ENCODE assay signal across 20 mouse cellular contexts in the genomic region with DNA sequence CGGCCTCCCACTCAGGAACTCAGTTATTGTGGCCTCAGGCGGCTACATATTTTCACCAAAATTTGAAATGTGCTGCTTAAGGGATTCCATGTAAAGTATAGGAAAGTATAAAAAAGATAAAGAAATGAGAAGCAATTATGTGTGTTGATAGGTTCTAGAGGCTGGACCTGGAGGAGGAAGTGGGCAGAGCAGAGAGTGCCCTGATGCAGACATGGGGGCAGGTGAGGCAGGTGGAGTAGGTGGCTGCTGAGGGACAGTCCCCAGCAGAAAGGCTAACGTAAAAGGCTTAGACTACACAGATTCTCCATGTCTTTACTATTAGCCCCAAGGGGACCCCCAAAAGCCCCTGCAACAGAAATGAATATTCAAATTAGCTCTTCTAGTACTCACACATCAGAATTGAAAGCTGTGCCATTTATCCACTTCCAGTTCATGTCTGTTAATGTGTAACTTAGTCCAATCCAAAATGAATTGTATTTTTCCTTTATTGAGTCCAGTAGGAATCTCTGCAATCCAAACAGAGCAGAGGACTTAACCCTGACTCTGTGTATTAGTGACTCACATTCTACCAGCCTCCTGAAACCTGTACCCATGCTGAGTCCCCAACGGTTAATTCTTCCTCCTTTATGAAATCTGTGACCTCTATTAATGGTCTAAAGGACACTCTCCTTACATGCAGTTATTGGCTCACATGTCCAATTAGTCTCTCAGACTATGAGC. TPM values are rescaled to one million over a fixed set of nuclear protein-coding genes. Genes with fewer than 3 reads are reported as not detected.
"Had no signal": no experiment of that assay in that cellular context is flagged by ENCODE, and none has a peak within 500 bp of the region (broad histone marks: within the 10 kb centered on the region; RNA-seq: fewer than 3 reads in every experiment).

No protein-coding gene starts in this region.

- H3K4me3 ChIP-seq: lung, embryonic 15.5 days; megakaryocyte, embryonic 14.5 days; midbrain, embryonic 13.5 days; midbrain, embryonic 15.5 days; neural tube, embryonic 12.5 days had no signal

- H3K9ac ChIP-seq: liver, postnatal 0 days; lung, embryonic 15.5 days; midbrain, embryonic 13.5 days; midbrain, embryonic 15.5 days; neural tube, embryonic 12.5 days had no signal

- H3K4me2 ChIP-seq: lung, embryonic 15.5 days; midbrain, embryonic 11.5 days; midbrain, embryonic 13.5 days; midbrain, embryonic 15.5 days; neural tube, embryonic 12.5 days had no signal

- H3K36me3 ChIP-seq: lung, embryonic 15.5 days; midbrain, embryonic 13.5 days; midbrain, embryonic 15.5 days; neural tube, embryonic 12.5 days had no signal

- H3K27me3 ChIP-seq: lung, embryonic 15.5 days; midbrain, embryonic 13.5 days; midbrain, embryonic 15.5 days; neural tube, embryonic 12.5 days had no signal

- H3K27ac ChIP-seq: lung, embryonic 15.5 days; macrophage; midbrain, embryonic 13.5 days; midbrain, embryonic 15.5 days; neural tube, embryonic 12.5 days had no signal

- H3K4me1 ChIP-seq: midbrain, embryonic 13.5 days; midbrain, embryonic 15.5 days; neural tube, embryonic 12.5 days had no signal

- H3K9me3 ChIP-seq: lung, embryonic 15.5 days; megakaryocyte, embryonic 14.5 days; midbrain, embryonic 13.5 days; midbrain, embryonic 15.5 days; neural tube, embryonic 12.5 days had no signal

- ATAC-seq: liver, postnatal 0 days; lung, postnatal 0 days; midbrain, embryonic 13.5 days; midbrain, embryonic 15.5 days had no signal

- DNase-seq: liver, postnatal 0 days; lung, adult 2 months; lung, postnatal 14 days; lung, postnatal 36 days; right cerebral cortex, postnatal 14 days; thymus, adult 18-20 months; thymus, postnatal 14 days; thymus, postnatal 36 days had no signal

RNA-seq across cellular contexts. Expression of a gene that starts 7.9 kb away (rescaled TPM):
- total RNA-seq: megakaryocyte progenitor cell, adult 5-6 weeks; midbrain, postnatal 0 days had no signal
- polyA plus RNA-seq: liver, postnatal 0 days; lung, adult 2 months; lung, embryonic 15.5 days; macrophage; midbrain, embryonic 11.5 days; midbrain, embryonic 13.5 days; midbrain, embryonic 15.5 days; midbrain, postnatal 0 days; neural tube, embryonic 12.5 days; neural tube, embryonic 14.5 days; stomach, embryonic 14.5 days had no signal

RNA-seq across cellular contexts. Expression of a gene that starts 7.9 kb away (rescaled TPM):
- total RNA-seq: midbrain, postnatal 0 days had no signal
- polyA plus RNA-seq: midbrain, embryonic 11.5 days; midbrain, embryonic 13.5 days; midbrain, embryonic 15.5 days; midbrain, postnatal 0 days; neural tube, embryonic 12.5 days; neural tube, embryonic 14.5 days had no signal

RNA-seq across cellular contexts. Expression of a gene that starts 29.2 kb away (rescaled TPM):
- polyA plus RNA-seq: midbrain, embryonic 11.5 days; midbrain, embryonic 13.5 days; neural tube, embryonic 12.5 days; neural tube, embryonic 14.5 days; stomach, embryonic 14.5 days had no signal
